Mouse (Mus musculus) kidney, adult 2 months (tissue): ENCODE results near the gene Preb.

Source experiments
- CTCF ChIP-seq: fragments of 200-500 bp; conservative IDR thresholded peaks from 2 replicates; pipeline ENCODE4 v1.5.1; 2011; ENCODE audit warnings: low read depth, mild to moderate bottlenecking, control low read depth, low read length, moderate library complexity, mixed read lengths; ENCODE audit not compliant: insufficient read depth, insufficient read length
- POLR2A ChIP-seq: fragments of 200-500 bp; IDR thresholded peaks from one replicate; pipeline ENCODE4 v1.6.1; 2011; ENCODE audit warnings: low read depth, low read length, control low read depth

DNA sequence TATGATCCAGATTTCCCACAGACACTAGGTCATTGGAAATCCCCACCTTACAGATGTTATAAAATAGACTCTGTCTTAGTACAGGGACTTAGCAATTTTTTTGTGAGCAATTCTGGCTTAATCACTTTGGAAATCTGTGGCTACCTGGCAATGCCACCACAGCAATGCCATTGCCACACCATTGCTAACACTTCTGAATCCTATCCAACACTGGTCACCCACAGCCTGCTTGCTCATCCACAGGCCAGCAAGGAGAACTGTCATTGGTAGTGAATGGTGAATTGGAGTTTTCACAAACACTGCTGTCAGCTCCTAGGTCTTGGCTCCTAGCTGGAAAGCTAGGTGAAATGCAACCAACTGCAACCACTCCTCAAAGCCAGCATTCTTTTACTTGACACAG is 49.7 kb downstream of the Preb start:
- no peak for TF ChIP-seq POLR2A
- TF ChIP-seq CTCF: no peak
